Mouse (Mus musculus): ENCODE data around the gene Def6. TPM values are rescaled to one million over a fixed set of nuclear protein-coding genes. Genes with fewer than 3 reads are reported as not detected.
A peak's percentile ranks its signal among the peaks of the same experiment; 100 is the strongest.

Gene Def6
- polyA plus RNA-seq (2016; fragmentation: Nextera tagmentation; extraction: Ambion mirVana), result 3.3 and 4.9 TPM in 2 replicates

- Histone ChIP-seq H3K36me3 (peaks cover 15% of the 10 kb centered on the region), H3K27ac (ENCODE audit: poor library complexity, severe bottlenecking) (peak within 1 kb of the TSS; percentile 63), H3K4me2 (peak within 1 kb of the TSS; percentile 66), H3K27me3 (replicated peaks) (no peaks in the 10 kb centered on the region), H3K9me3 (replicated peaks) (no peaks in the 10 kb centered on the region), H3K4me1 (replicated peaks) (peaks cover 16% of the 10 kb centered on the region), H3K4me3 (peak within 1 kb of the TSS; percentile 35), H3K9ac (peak within 1 kb of the TSS; percentile 70)
- ATAC-seq (ENCODE audit: insufficient number of reproducible peaks, low FRiP score), result peak; percentile 78
- WGBS, result 18% methylated on average over 26 of the region's 26 CpGs
Observed at GRCm38 (mm10) chr17:28207591-28208313, at the start of gene Def6. Def6 (plus strand) TSS chr17:28207778.

GRCm38 (mm10) chr17:28160361-28160760, 47.2 kb upstream of the Def6 start:
- Histone ChIP-seq H3K4me2 (peak overlapping the region; percentile 36; the same call in 1 of the 2 replicates), H3K9me3 (replicated peaks) (no peaks in the 10 kb centered on the region), H3K27me3 (replicated peaks) (peaks cover 83% of the 10 kb centered on the region), H3K4me1 (replicated peaks) (peaks cover 24% of the 10 kb centered on the region), H3K4me3 (no peak overlapping the region), H3K36me3 (no peaks in the 10 kb centered on the region), H3K27ac (ENCODE audit: poor library complexity, severe bottlenecking) (no peak overlapping the region), H3K9ac (no peak overlapping the region)
- ATAC-seq (ENCODE audit: insufficient number of reproducible peaks, low FRiP score), result no peak
- WGBS, result 9% methylated on average over 10 of the region's 10 CpGs

- Histone ChIP-seq H3K9ac (0 out of 2 replicates have a peak overlapping the region, but pooled peaks have one; percentile 28), H3K4me2 (peak overlapping the region; percentile 36), H3K36me3 (no peaks in the 10 kb centered on the region), H3K27ac (ENCODE audit: poor library complexity, severe bottlenecking) (0 out of 2 replicates have a peak overlapping the region, but pooled peaks have one; percentile 5), H3K4me1 (replicated peaks) (peaks cover 24% of the 10 kb centered on the region), H3K9me3 (replicated peaks) (no peaks in the 10 kb centered on the region), H3K27me3 (replicated peaks) (peaks cover 88% of the 10 kb centered on the region), H3K4me3 (no peak overlapping the region)
- peak; percentile 72 for ATAC-seq (ENCODE audit: insufficient number of reproducible peaks, low FRiP score)
- WGBS, result 10% methylated on average over 11 of the region's 11 CpGs
Observed at GRCm38 (mm10) chr17:28161310-28161881, 46.2 kb upstream of the Def6 start.

GRCm38 (mm10) chr17:28163666-28164065, 43.9 kb upstream of the Def6 start:
- no peak overlapping the region for H3K4me2 ChIP-seq
- H3K4me1 ChIP-seq (replicated peaks), result peaks cover 24% of the 10 kb centered on the region
- H3K4me3 ChIP-seq, result no peak overlapping the region
- ATAC-seq (ENCODE audit: insufficient number of reproducible peaks, low FRiP score), result no peak
- WGBS, result 8% methylated on average over 6 of the region's 6 CpGs
- no peaks in the 10 kb centered on the region for H3K9me3 ChIP-seq (replicated peaks)
- H3K27ac ChIP-seq (ENCODE audit: poor library complexity, severe bottlenecking), result no peak overlapping the region
- H3K36me3 ChIP-seq, result no peaks in the 10 kb centered on the region
- no peak overlapping the region for H3K9ac ChIP-seq
- peaks cover 78% of the 10 kb centered on the region for H3K27me3 ChIP-seq (replicated peaks)

- no peaks in the 10 kb centered on the region for H3K9me3 ChIP-seq (replicated peaks)
- no peak overlapping the region for H3K9ac ChIP-seq
- H3K27ac ChIP-seq (ENCODE audit: poor library complexity, severe bottlenecking), result 0 out of 2 replicates have a peak overlapping the region, but pooled peaks have one; percentile 3
- no peak overlapping the region for H3K4me3 ChIP-seq
- no peak overlapping the region for H3K4me2 ChIP-seq
- no peak for ATAC-seq (ENCODE audit: insufficient number of reproducible peaks, low FRiP score)
- peaks cover 30% of the 10 kb centered on the region for H3K4me1 ChIP-seq (replicated peaks)
- peaks cover 23% of the 10 kb centered on the region for H3K27me3 ChIP-seq (replicated peaks)
- WGBS, result 88% methylated on average over 6 of the region's 6 CpGs
- no peaks in the 10 kb centered on the region for H3K36me3 ChIP-seq
Observed at GRCm38 (mm10) chr17:28170460-28171305, 36.9 kb upstream of the Def6 start.

- peak overlapping the region; percentile 9 for H3K4me2 ChIP-seq
- no peak for ATAC-seq (ENCODE audit: insufficient number of reproducible peaks, low FRiP score)
- H3K4me3 ChIP-seq, result no peak overlapping the region
- H3K36me3 ChIP-seq, result no peaks in the 10 kb centered on the region
- no peak overlapping the region for H3K9ac ChIP-seq
- 39% methylated on average over 9 of the region's 9 CpGs for WGBS
- no peaks in the 10 kb centered on the region for H3K9me3 ChIP-seq (replicated peaks)
- H3K27ac ChIP-seq (ENCODE audit: poor library complexity, severe bottlenecking), result no peak overlapping the region
- H3K4me1 ChIP-seq (replicated peaks), result peaks cover 38% of the 10 kb centered on the region
- H3K27me3 ChIP-seq (replicated peaks), result 0 out of 2 replicates have a peak, but pooled peaks cover 4% of the 10 kb centered on the region
Observed at GRCm38 (mm10) chr17:28172690-28173089, 34.9 kb upstream of the Def6 start.

- peak within 1 kb of the TSS; percentile 92 for H3K4me2 ChIP-seq
- no peaks in the 10 kb centered on the region for H3K9me3 ChIP-seq (replicated peaks)
- H3K4me3 ChIP-seq, result peak within 1 kb of the TSS; percentile 70
- under 1% methylated on average over 82 of the region's 82 CpGs for WGBS
- H3K27ac ChIP-seq (ENCODE audit: poor library complexity, severe bottlenecking), result peak within 1 kb of the TSS; percentile 74
- peaks cover 72% of the 10 kb centered on the region for H3K4me1 ChIP-seq (replicated peaks)
- peak within 1 kb of the TSS; percentile 88 for H3K9ac ChIP-seq
- ATAC-seq (ENCODE audit: insufficient number of reproducible peaks, low FRiP score), result peak; percentile 83
- H3K27me3 ChIP-seq (replicated peaks), result no peaks in the 10 kb centered on the region
- no peaks in the 10 kb centered on the region for H3K36me3 ChIP-seq
Observed at GRCm38 (mm10) chr17:28176775-28177539, 30.6 kb upstream of the Def6 start, which contains the start of gene Zfp523. Zfp523 (plus strand) TSS chr17:28177129.

- peaks cover 72% of the 10 kb centered on the region for H3K4me1 ChIP-seq (replicated peaks)
- peak overlapping the region; percentile 88 for H3K9ac ChIP-seq
- WGBS, result 10% methylated on average over 22 of the region's 22 CpGs
Observed at GRCm38 (mm10) chr17:28177540-28178046, 30.0 kb upstream of the Def6 start.

GRCm38 (mm10) chr17:28180331-28180730, 27.2 kb upstream of the Def6 start:
- ATAC-seq (ENCODE audit: insufficient number of reproducible peaks, low FRiP score), result no peak
- peak overlapping the region; percentile 8; the same call in 1 of the 2 replicates for H3K4me3 ChIP-seq
- H3K27ac ChIP-seq (ENCODE audit: poor library complexity, severe bottlenecking), result peak overlapping the region; percentile 50
- no peaks in the 10 kb centered on the region for H3K27me3 ChIP-seq (replicated peaks)
- H3K36me3 ChIP-seq, result no peaks in the 10 kb centered on the region
- peak overlapping the region; percentile 42; the same call in 1 of the 2 replicates for H3K9ac ChIP-seq
- peak overlapping the region; percentile 44 for H3K4me2 ChIP-seq
- peaks cover 80% of the 10 kb centered on the region for H3K4me1 ChIP-seq (replicated peaks)
- WGBS, result 46% methylated on average over 4 of the region's 4 CpGs
- no peaks in the 10 kb centered on the region for H3K9me3 ChIP-seq (replicated peaks)

More at GRCm38 (mm10) chr17:28177540-28178046, 30.0 kb upstream of the Def6 start:
- H3K27me3 ChIP-seq (replicated peaks), result no peaks in the 10 kb centered on the region
- ATAC-seq (ENCODE audit: insufficient number of reproducible peaks, low FRiP score), result peak; percentile 78
- H3K4me3 ChIP-seq, result peak overlapping the region; percentile 70
- no peaks in the 10 kb centered on the region for H3K9me3 ChIP-seq (replicated peaks)
- H3K36me3 ChIP-seq, result no peaks in the 10 kb centered on the region
- H3K4me2 ChIP-seq, result peak overlapping the region; percentile 92
- H3K27ac ChIP-seq (ENCODE audit: poor library complexity, severe bottlenecking), result peak overlapping the region; percentile 74

All from heart, embryonic 12.5 days (tissue).